Mouse (Mus musculus) limb, embryonic 12.5 days (tissue): ENCODE measurements around the gene Ces2c. TPM values are rescaled to one million over a fixed set of nuclear protein-coding genes. Genes with fewer than 3 reads are reported as not detected.

Source experiments
- ATAC-seq: fragments of 200-750 bp; cut with Nextera tagmentation; 2 replicates; pipeline ENCODE4 v1.8.0; 2017; ENCODE audit warnings: low read depth, moderate TSS enrichment; ENCODE audit not compliant: insufficient number of reproducible peaks, insufficient read depth, low FRiP score, low TSS enrichment
- H3K27ac ChIP-seq: fragments of 300-500 bp; sonication (generic); 2 replicates; pipeline ENCODE4 v1.5.1; 2016; ENCODE audit warnings: mild to moderate bottlenecking, moderate library complexity
- H3K27me3 ChIP-seq: fragments of 300-500 bp; sonication (generic); 2 replicates; pipeline ENCODE4 v1.6.1; 2016; ENCODE audit warnings: mild to moderate bottlenecking, moderate library complexity
- H3K36me3 ChIP-seq: fragments of 300-500 bp; sonication (generic); 2 replicates; pipeline ENCODE4 v1.6.1; 2016; ENCODE audit warnings: mild to moderate bottlenecking, moderate library complexity
- H3K4me1 ChIP-seq: fragments of 300-500 bp; sonication (generic); replicated peaks from 2 replicates; pipeline ENCODE4 v1.6.1; 2016
- H3K4me2 ChIP-seq: fragments of 300-500 bp; sonication (generic); 2 replicates; pipeline ENCODE4 v1.6.1; 2016; ENCODE audit warnings: mild to moderate bottlenecking, moderate library complexity
- H3K4me3 ChIP-seq: fragments of 300-500 bp; sonication (generic); replicated peaks from 2 replicates; pipeline ENCODE4 v1.5.1; 2016; ENCODE audit warnings: mild to moderate bottlenecking
- H3K9ac ChIP-seq: fragments of 300-500 bp; sonication (generic); replicated peaks from 2 replicates; pipeline ENCODE4 v1.6.1; 2016; ENCODE audit warnings: mild to moderate bottlenecking, moderate library complexity
- H3K9me3 ChIP-seq: fragments of 300-500 bp; sonication (generic); 2 replicates; pipeline ENCODE4 v1.6.1; 2016; ENCODE audit warnings: mild to moderate bottlenecking, moderate library complexity
- WGBS: fragments of 180-500 bp; shearing (Covaris S2); methylation state at CpG from one replicate; pipeline ENCODE4 v1.1.7; 2016; 5-methylcytosine and 5-hydroxymethylcytosine counted together
- polyA plus RNA-seq: library from polyadenylated mRNA; unstranded; fragments of >200 nt; fragmentation: Nextera tagmentation; extraction: Ambion mirVana; gene quantifications from 2 replicates; pipeline ENCODE4 v1.2.1, GENCODE M21; 2016

Gene Ces2c
- polyA plus RNA-seq, result not detected in 2 replicates

GRCm38 (mm10) chr8:104846831-104847230 is at the start of gene Ces2c:
TSS of gene Ces2c (plus strand) at chr8:104847068.
- ATAC-seq, result no peak
- 87% methylated on average over 3 of the region's 3 CpGs for WGBS
- no peak within 1 kb of the TSS for H3K4me3 ChIP-seq

GRCm38 (mm10) chr8:104799385-104799784 is 47.5 kb upstream of the Ces2c start:
- H3K4me3 ChIP-seq, result no peak overlapping the region
- no peak overlapping the region for H3K9ac ChIP-seq
- 90% methylated on average over 1 of the region's 1 CpGs for WGBS
- H3K9me3 ChIP-seq, result no peaks in the 10 kb centered on the region
- H3K27me3 ChIP-seq, result no peaks in the 10 kb centered on the region
- H3K4me2 ChIP-seq, result no peak overlapping the region
- no peak for ATAC-seq
- no peaks in the 10 kb centered on the region for H3K36me3 ChIP-seq
- H3K4me1 ChIP-seq, result no peaks in the 10 kb centered on the region
- H3K27ac ChIP-seq, result no peak overlapping the region

More at GRCm38 (mm10) chr8:104846831-104847230, at the start of gene Ces2c:
- no peaks in the 10 kb centered on the region for H3K4me1 ChIP-seq
- H3K4me2 ChIP-seq, result no peak within 1 kb of the TSS
- H3K9me3 ChIP-seq, result no peaks in the 10 kb centered on the region
- H3K9ac ChIP-seq, result no peak within 1 kb of the TSS
- no peaks in the 10 kb centered on the region for H3K27me3 ChIP-seq
- H3K27ac ChIP-seq, result no peak within 1 kb of the TSS
- H3K36me3 ChIP-seq, result no peaks in the 10 kb centered on the region

DNA sequence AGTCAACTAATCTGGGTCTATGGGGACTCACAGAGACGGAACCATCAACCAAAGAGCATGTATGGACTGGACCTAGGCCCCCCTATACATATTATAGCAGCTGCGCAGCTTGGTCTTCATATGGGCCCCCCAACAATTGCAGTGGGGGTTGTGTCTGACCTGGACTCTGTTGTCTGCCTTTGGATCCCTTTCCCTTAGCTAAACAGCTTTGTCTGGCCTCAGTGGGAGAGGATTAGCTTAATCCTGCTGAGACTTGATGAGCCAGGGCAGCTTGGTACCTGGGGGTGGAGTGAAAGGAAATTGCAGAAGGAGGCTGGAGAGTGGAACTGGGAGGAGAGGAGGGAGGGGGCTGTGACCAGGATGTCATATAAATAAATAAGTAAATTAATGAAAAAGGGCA is 40.7 kb upstream of the Ces2c start:
- Histone ChIP-seq H3K27me3 (no peaks in the 10 kb centered on the region), H3K9me3 (no peaks in the 10 kb centered on the region), H3K27ac (no peak overlapping the region), H3K4me2 (no peak overlapping the region), H3K36me3 (no peaks in the 10 kb centered on the region), H3K4me1 (no peaks in the 10 kb centered on the region), H3K9ac (no peak overlapping the region), H3K4me3 (no peak overlapping the region)
- 31% methylated on average over 2 of the region's 2 CpGs for WGBS
- no peak for ATAC-seq

DNA sequence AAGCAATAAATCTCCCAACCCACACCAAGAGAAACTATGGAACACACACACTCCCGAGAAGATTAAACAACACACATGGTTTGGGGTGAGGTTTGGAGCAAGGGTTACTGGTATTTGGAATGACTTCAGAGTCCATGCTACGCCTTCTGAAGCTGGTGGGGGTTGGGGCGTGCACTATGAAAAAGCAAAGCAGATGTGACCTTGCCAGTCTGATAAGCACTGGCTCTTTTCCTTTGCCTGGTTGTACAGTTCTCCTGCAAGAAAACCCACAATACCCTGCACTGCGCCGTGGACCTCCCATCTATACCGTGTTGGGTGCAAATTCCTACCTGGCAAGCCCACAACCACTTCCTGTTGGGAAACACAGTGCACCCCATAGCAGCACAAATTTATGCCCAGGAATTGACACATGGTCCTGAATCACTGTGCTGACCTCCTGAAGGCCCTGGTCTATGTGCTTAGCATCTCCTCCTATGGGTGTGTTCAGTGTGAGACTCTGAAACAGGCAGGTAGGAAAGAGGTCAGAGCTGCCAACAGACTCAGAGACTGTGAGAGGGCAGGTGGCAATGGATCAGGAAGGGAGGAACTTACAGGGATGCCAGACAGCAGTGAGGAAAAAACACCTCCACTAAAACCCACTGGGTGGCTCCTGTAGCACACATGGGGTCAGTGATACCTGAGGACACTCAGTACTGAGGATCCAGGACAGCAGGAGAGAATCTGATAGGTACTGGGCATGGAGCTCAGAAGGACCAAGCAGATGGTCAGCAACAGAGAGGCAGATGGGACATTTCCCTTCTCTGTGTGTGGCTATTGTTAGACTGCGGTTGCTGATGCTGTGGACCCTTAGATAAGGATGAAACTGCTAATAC is 38.1 kb upstream of the Ces2c start:
- H3K9me3 ChIP-seq, result no peaks in the 10 kb centered on the region
- H3K9ac ChIP-seq, result no peak overlapping the region
- no peaks in the 10 kb centered on the region for H3K4me1 ChIP-seq
- ATAC-seq, result no peak
- no peak overlapping the region for H3K4me2 ChIP-seq
- H3K36me3 ChIP-seq, result no peaks in the 10 kb centered on the region
- WGBS, result 76% methylated on average over 7 of the region's 7 CpGs
- no peak overlapping the region for H3K27ac ChIP-seq
- no peak overlapping the region for H3K4me3 ChIP-seq
- no peaks in the 10 kb centered on the region for H3K27me3 ChIP-seq

DNA sequence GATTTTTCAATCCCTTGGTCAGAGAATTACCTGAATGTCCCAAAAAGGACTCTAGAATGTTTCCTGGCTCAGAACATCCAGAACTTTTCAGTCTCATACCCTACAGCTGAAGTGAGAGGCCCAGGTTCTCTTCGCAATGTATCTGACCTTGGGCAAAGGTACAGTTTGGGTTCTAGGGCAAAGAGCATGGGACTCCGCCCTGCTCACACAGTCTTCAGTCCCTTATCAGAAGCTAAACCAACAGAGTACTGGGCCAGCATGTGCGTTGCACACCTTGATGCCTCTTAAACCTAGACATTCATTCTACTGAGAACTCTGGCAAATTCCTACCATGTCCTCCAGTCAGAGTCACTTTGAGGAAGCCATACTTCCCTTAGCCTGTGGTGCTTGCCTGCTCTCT is 37.4 kb upstream of the Ces2c start:
- Histone ChIP-seq H3K27ac (no peak overlapping the region), H3K36me3 (no peaks in the 10 kb centered on the region), H3K4me3 (no peak overlapping the region), H3K9ac (no peak overlapping the region), H3K4me2 (no peak overlapping the region), H3K9me3 (no peaks in the 10 kb centered on the region), H3K4me1 (no peaks in the 10 kb centered on the region), H3K27me3 (no peaks in the 10 kb centered on the region)
- no peak for ATAC-seq
- WGBS, result 92% methylated on average over 3 of the region's 3 CpGs

GRCm38 (mm10) chr8:104826912-104827311 is 20.0 kb upstream of the Ces2c start:
- no peak for ATAC-seq
- no peaks in the 10 kb centered on the region for H3K36me3 ChIP-seq
- H3K4me3 ChIP-seq, result no peak overlapping the region
- H3K9me3 ChIP-seq, result no peaks in the 10 kb centered on the region; the same call in 1 of the 2 replicates
- H3K4me2 ChIP-seq, result no peak overlapping the region
- no peaks in the 10 kb centered on the region for H3K27me3 ChIP-seq
- WGBS, result 97% methylated on average over 1 of the region's 1 CpGs
- no peaks in the 10 kb centered on the region for H3K4me1 ChIP-seq
- no peak overlapping the region for H3K9ac ChIP-seq
- H3K27ac ChIP-seq, result no peak overlapping the region

GRCm38 (mm10) chr8:104828221-104828620 is 18.6 kb upstream of the Ces2c start:
- no peak overlapping the region for H3K4me3 ChIP-seq
- H3K27me3 ChIP-seq, result no peaks in the 10 kb centered on the region
- ATAC-seq, result no peak
- H3K4me1 ChIP-seq, result no peaks in the 10 kb centered on the region
- no peaks in the 10 kb centered on the region for H3K36me3 ChIP-seq
- no peaks in the 10 kb centered on the region; the same call in 1 of the 2 replicates for H3K9me3 ChIP-seq
- H3K9ac ChIP-seq, result no peak overlapping the region
- WGBS, result 72% methylated on average over 3 of the region's 3 CpGs
- H3K27ac ChIP-seq, result no peak overlapping the region
- H3K4me2 ChIP-seq, result no peak overlapping the region

DNA sequence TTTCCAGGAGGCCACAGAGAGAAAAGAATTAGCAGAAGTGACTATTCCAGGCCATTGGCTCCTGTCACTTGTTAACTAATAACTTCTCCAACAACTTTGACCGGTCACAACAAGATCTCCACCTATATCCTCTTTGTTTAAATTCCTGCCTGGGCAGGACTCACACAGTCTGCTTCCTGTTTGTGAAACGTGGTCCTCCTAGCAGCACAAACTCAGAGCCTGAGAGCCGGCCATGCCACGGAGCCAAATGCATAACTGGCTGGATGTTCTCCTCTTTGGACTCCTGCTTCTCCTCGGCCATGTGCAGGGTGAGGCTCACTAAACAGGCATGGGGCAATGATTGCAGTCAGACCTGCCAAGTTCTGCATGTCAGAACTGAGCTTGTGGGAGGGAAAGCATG is 15.4 kb upstream of the Ces2c start, which contains the start of gene Ces2b:
Ces2b (plus strand) TSS at position 133 of the 400 bp plus-strand sequence.
- WGBS, result 71% methylated on average over 5 of the region's 5 CpGs

DNA sequence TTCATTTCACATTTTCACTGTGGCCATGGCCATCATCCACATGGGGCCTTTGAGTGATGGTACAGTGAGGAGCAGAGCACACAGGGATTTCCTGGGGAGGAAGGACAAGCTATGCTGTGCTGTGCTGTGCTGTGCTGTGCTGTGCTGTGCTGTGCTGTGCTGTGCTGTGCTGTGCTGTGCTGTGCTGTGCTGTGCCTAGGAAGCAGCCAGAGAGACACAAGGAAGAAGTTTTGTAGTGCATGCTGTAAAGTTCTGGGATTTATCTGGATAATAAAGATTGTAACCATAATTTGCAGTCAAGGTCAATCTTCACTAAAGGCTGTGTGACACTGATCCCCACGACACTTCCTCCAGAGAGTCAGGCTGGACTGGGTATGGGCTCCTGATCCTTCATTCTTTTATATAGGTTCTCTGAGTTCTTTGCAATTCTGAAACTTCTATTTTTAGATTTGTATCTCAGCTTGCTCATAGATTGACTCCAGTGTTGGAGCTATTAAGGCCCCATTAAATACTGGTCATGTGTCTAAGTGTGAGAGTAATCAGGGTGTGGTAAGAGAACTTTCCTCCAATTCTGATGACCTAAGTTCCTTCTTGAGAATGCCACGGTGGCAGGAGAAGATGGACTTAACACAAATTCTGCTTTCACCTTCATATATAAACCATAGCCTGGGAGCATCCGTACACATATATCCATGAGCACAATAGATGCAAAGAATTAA is 5.3 kb upstream of the Ces2c start:
- H3K4me2 ChIP-seq, result no peak overlapping the region
- H3K27me3 ChIP-seq, result no peaks in the 10 kb centered on the region
- WGBS, result 84% methylated on average over 3 of the region's 3 CpGs
- no peak overlapping the region for H3K4me3 ChIP-seq
- H3K36me3 ChIP-seq, result no peaks in the 10 kb centered on the region
- no peaks in the 10 kb centered on the region for H3K9me3 ChIP-seq
- H3K4me1 ChIP-seq, result no peaks in the 10 kb centered on the region
- H3K9ac ChIP-seq, result no peak overlapping the region
- H3K27ac ChIP-seq, result no peak overlapping the region
- no peak for ATAC-seq

More for the DNA sequence above, 15.4 kb upstream of the Ces2c start, which contains the start of gene Ces2b:
- Histone ChIP-seq H3K4me3 (no peak within 1 kb of the TSS), H3K27me3 (no peaks in the 10 kb centered on the region), H3K4me2 (no peak within 1 kb of the TSS), H3K9me3 (no peaks in the 10 kb centered on the region), H3K4me1 (no peaks in the 10 kb centered on the region), H3K36me3 (no peaks in the 10 kb centered on the region), H3K9ac (no peak within 1 kb of the TSS), H3K27ac (no peak within 1 kb of the TSS)
- ATAC-seq, result no peak

- 73% methylated on average over 4 of the region's 4 CpGs for WGBS
- Histone ChIP-seq H3K36me3 (no peaks in the 10 kb centered on the region), H3K9ac (no peak overlapping the region), H3K4me1 (no peaks in the 10 kb centered on the region), H3K27me3 (no peaks in the 10 kb centered on the region), H3K4me3 (no peak overlapping the region), H3K27ac (no peak overlapping the region), H3K4me2 (no peak overlapping the region), H3K9me3 (no peaks in the 10 kb centered on the region)
- no peak for ATAC-seq
Measured at GRCm38 (mm10) chr8:104847741-104848462, 1.0 kb downstream of the Ces2c start.
